ENCODE assay signal across 8 mouse cellular contexts in genomic region chr19:26747571-26748539, GRCm38 (mm10).
DNase-seq lines count a peak whose midpoint lies in the region; ATAC-seq and TF ChIP-seq lines count a peak whose summit lies in the region.

No protein-coding gene starts in this region.

- TF ChIP-seq CTCF in bone marrow, adult 2 months (IDR thresholded peaks at IDR 0.05; ENCODE audit: control insufficient read depth, insufficient read depth, low read length): no peak
- TF ChIP-seq CTCF in kidney, postnatal 0 days (IDR thresholded peaks at IDR 0.05; ENCODE audit: low read depth): peak; percentile 79

- H3K36me3 ChIP-seq in embryonic facial prominence, embryonic 15.5 days: peaks cover 8% of the 10 kb centered on the region; the same call in 1 of the 2 replicates
- H3K36me3 ChIP-seq in heart, embryonic 13.5 days: 0 out of 2 replicates have a peak, but pooled peaks cover 5% of the 10 kb centered on the region
- H3K36me3 ChIP-seq in kidney, postnatal 0 days (ENCODE audit: insufficient read depth, low read length): no peaks in the 10 kb centered on the region
- H3K36me3 ChIP-seq in liver, embryonic 12.5 days: no peaks in the 10 kb centered on the region

- peak overlapping the region; percentile 61 for H3K4me2 ChIP-seq in embryonic facial prominence, embryonic 15.5 days (replicated peaks)
- H3K4me2 ChIP-seq in heart, embryonic 13.5 days: peak overlapping the region; percentile 84
- peak overlapping the region; percentile 66 for H3K4me2 ChIP-seq in kidney, postnatal 0 days (ENCODE audit: low read length)
- H3K4me2 ChIP-seq in liver, embryonic 12.5 days: peak overlapping the region; percentile 73

- H3K4me1 ChIP-seq in bone marrow, adult 2 months (ENCODE audit: control insufficient read depth, insufficient read depth, low read length): no peaks in the 10 kb centered on the region
- peaks cover 15% of the 10 kb centered on the region for H3K4me1 ChIP-seq in embryonic facial prominence, embryonic 15.5 days
- peaks cover 25% of the 10 kb centered on the region for H3K4me1 ChIP-seq in heart, embryonic 13.5 days
- peaks cover 8% of the 10 kb centered on the region for H3K4me1 ChIP-seq in kidney, postnatal 0 days (replicated peaks; ENCODE audit: insufficient read depth, low read length)
- peaks cover 12% of the 10 kb centered on the region for H3K4me1 ChIP-seq in liver, embryonic 12.5 days

- no peaks in the 10 kb centered on the region for H3K9me3 ChIP-seq in embryonic facial prominence, embryonic 15.5 days (replicated peaks)
- H3K9me3 ChIP-seq in heart, embryonic 13.5 days: no peaks in the 10 kb centered on the region
- H3K9me3 ChIP-seq in kidney, postnatal 0 days (replicated peaks; ENCODE audit: low read length): no peaks in the 10 kb centered on the region
- H3K9me3 ChIP-seq in liver, embryonic 12.5 days (replicated peaks): no peaks in the 10 kb centered on the region

- under 1% methylated on average over 36 of the region's 36 CpGs for WGBS in bone marrow, adult 2 months
- WGBS in embryonic facial prominence, embryonic 15.5 days: under 1% methylated on average over 36 of the region's 36 CpGs
- under 1% methylated on average over 36 of the region's 36 CpGs for WGBS in heart, embryonic 13.5 days
- WGBS in kidney, postnatal 0 days: under 1% methylated on average over 36 of the region's 36 CpGs
- WGBS in liver, embryonic 12.5 days (ENCODE audit: insufficient replicate concordance): under 1% methylated on average over 36 of the region's 36 CpGs

- H3K27ac ChIP-seq in bone marrow, adult 2 months (ENCODE audit: control insufficient read depth, insufficient read depth, low read depth, low read length, poor library complexity): no peak overlapping the region; the same call in 1 of the 2 replicates
- H3K27ac ChIP-seq in embryonic facial prominence, embryonic 15.5 days (replicated peaks): peak overlapping the region; percentile 99
- H3K27ac ChIP-seq in heart, embryonic 13.5 days (replicated peaks): peak overlapping the region; percentile 97
- H3K27ac ChIP-seq in kidney, postnatal 0 days: peak overlapping the region; percentile 98
- peak overlapping the region; percentile 80 for H3K27ac ChIP-seq in liver, embryonic 12.5 days

- H3K9ac ChIP-seq in embryonic facial prominence, embryonic 15.5 days: peak overlapping the region; percentile 42
- peak overlapping the region; percentile 80 for H3K9ac ChIP-seq in heart, embryonic 13.5 days
- peak overlapping the region; percentile 62 for H3K9ac ChIP-seq in kidney, postnatal 0 days (ENCODE audit: low read depth, low read length)
- H3K9ac ChIP-seq in liver, embryonic 12.5 days: peak overlapping the region; percentile 66

- peak overlapping the region; percentile 76 for H3K4me3 ChIP-seq in bone marrow, adult 2 months (replicated peaks; ENCODE audit: control insufficient read depth, low read depth, low read length)
- H3K4me3 ChIP-seq in embryonic facial prominence, embryonic 15.5 days (replicated peaks): peak overlapping the region; percentile 57
- H3K4me3 ChIP-seq in heart, embryonic 13.5 days: peak overlapping the region; percentile 61
- H3K4me3 ChIP-seq in kidney, postnatal 0 days (replicated peaks; ENCODE audit: low read depth, low read length): peak overlapping the region; percentile 51
- peak overlapping the region; percentile 58 for H3K4me3 ChIP-seq in liver, embryonic 12.5 days

- TF ChIP-seq POLR2A in bone marrow, adult 2 months (IDR thresholded peaks at IDR 0.05; ENCODE audit: borderline replicate concordance, control insufficient read depth, low read depth, low read length): no peak

- peak; percentile 94 for DNase-seq in CD4-positive helper T cell, adult 2 months (ENCODE audit: low read depth, low spot score)
- peak; percentile 99 for DNase-seq in kidney, postnatal 0 days (ENCODE audit: low spot score)
- DNase-seq in natural killer cell, adult 2 months (ENCODE audit: low spot score in 2 of 2): peak; percentile 47 to 71
- peak; percentile 91 for DNase-seq in telencephalon, adult 2 months (ENCODE audit: low read depth, low spot score)

- no peaks in the 10 kb centered on the region for H3K27me3 ChIP-seq in embryonic facial prominence, embryonic 15.5 days
- no peaks in the 10 kb centered on the region for H3K27me3 ChIP-seq in heart, embryonic 13.5 days (replicated peaks)
- no peaks in the 10 kb centered on the region for H3K27me3 ChIP-seq in kidney, postnatal 0 days (ENCODE audit: insufficient read depth, low read length)
- no peaks in the 10 kb centered on the region for H3K27me3 ChIP-seq in liver, embryonic 12.5 days (replicated peaks)

- ATAC-seq in embryonic facial prominence, embryonic 15.5 days (ENCODE audit: insufficient number of reproducible peaks, low FRiP score, low TSS enrichment, low read depth): peak; percentile 88
- peak; percentile 65; the same call in 1 of the 2 replicates for ATAC-seq in heart, embryonic 13.5 days (ENCODE audit: extremely low read depth, insufficient number of reproducible peaks, low FRiP score, low TSS enrichment)
- peak; percentile 89 for ATAC-seq in kidney, postnatal 0 days (replicated peaks; ENCODE audit: low FRiP score, low read depth)
- ATAC-seq in liver, embryonic 12.5 days: peak; percentile 66
